Mouse (Mus musculus) lung, adult 18-20 months (tissue): ENCODE results near the gene Acyp1.
"Not testable (repeated sequence)": the region's sequence is repeated elsewhere in the genome, so short reads cannot be mapped to it uniquely, and the experiment has no call there.

Experiments
- DNase-seq, 2 experiments: peaks; one replicate each; pipeline ENCODE4 v3.0.0; 2022; ENCODE audit warnings: mixed read lengths in 2 of 2

Gene Acyp1

DNA sequence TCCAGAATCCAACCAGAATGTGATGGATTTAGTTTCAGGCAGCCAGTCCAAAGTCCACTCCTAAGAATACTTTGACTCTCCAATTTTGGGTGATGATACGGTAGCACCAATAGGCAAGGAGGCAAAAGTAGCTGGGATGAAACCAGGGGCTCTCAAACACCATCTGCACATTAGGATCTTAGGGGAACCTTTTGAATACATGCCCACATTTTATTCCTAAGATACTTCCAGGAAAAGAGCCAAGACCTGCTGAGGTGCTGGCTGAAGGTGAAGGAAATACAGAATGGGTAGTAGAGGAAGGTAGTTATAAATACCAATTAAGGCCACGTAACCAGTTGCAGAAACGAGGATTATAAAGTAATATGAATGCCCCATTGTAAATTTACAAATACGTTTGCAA is 6.5 kb downstream of the Acyp1 start:
- DNase-seq, result not testable (repeated sequence)

DNA sequence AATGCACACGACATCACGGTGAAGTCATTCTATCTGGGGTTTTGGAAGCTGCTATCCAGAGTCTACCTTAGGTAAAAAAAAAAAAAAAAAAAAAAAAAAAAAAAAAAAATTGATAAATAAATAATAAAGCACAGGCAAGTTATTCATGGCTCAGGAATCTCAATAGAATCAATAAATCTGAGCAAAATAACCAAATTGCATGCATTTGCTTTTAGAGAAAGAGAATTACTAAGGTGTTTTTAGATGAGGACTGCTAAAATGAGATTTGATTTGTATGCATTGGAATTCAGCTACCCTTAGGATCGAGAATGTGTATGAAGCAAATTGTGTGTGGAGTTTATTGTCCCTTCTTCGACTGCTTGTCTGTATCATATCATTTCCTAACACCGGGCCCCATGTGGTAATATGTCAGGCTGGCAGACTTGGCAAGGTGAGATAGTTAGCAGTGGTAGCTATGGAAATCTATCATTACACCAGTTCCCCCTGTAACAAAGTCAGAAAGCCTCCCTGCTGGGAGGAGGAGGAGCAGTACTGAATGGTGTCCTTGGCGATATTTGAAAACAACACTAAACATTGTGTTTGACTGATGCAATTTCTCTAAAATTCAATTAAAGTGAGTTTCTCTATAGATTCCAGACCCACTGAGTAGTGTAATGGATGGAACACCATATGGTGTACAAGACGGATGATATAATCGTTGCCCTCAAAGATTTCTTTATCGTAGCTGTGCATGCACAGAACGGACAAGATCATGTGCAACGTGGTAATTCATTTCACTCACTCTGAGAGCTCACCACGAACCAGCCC is 7.2 kb downstream of the Acyp1 start:
- DNase-seq, result no peak

DNA sequence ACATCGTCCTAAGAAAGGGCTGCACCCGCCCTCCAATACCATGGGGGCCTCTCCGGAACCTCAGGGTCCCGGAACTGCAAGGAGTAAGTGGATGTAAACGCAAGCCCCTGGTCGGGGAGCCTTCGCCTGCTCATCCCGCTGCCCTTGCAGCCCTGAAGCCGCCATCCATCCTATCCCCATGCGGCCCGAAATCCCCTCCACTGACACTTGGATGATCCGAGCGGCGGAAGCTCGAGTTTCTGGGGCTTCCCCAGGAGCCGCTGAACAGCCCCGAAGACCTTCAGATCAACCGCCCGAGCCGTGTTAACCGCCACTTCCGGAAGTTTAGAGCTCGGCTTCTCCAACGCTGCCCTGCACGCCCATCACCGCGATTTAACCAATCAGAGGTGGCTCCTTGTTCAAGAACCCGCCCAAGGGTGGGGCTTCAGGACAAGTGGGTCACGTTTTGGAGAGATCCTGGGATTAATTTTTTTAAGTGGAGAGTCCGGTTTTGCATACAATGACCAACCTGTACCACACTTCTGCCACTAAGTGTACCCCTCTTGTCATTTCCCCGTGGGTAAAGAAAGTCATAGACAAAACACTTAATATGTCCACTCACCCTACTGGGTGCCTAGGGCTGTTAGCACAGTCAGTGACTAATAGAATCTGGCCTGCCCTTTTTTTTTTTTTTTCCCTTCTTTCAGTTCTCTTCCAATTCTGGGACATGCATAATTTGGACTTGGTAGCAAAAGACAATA is 8.0 kb downstream of the Acyp1 start:
- DNase-seq, result peak; percentile 98

DNA sequence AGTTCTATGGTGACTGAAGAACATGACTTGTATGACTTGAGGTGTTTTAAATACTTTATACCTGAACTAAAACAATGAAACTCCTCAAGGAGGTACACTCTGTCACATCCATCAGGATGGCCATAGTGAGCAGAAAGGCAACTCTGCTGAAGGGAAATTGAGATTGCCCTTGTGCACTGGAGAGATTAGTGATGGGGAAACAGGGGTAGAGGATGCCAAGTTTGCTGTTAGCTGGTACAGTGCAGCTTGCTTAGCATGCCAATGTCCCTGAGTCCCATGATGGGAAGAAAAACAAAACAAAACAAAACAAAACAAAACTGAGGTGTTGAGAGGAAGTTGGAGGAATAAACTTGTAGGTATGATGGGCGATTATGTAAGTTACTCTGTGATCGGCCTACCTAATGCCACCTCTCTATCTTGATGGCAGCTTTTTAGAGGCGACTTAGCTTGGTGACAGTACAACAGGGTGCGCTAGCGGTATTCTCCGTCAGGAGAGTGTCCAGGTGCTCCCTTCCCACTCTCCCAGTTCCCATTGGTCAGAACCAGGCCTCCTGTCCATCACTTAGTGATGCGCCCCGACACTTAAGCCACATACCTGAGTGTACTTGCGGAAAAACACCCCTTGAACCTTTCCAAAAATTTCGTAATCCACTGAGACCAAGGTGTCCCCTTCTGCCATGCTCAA is 8.7 kb downstream of the Acyp1 start:
- peak in 1 of 2 experiments; percentile 38 for DNase-seq

GRCm38 (mm10) chr12:85278919-85279318 is 9.3 kb downstream of the Acyp1 start:
- DNase-seq, result no peak

- no peak for DNase-seq
These were observed 12.0 kb downstream of the Acyp1 start for GRCm38 (mm10) chr12:85276273-85276672.

DNA sequence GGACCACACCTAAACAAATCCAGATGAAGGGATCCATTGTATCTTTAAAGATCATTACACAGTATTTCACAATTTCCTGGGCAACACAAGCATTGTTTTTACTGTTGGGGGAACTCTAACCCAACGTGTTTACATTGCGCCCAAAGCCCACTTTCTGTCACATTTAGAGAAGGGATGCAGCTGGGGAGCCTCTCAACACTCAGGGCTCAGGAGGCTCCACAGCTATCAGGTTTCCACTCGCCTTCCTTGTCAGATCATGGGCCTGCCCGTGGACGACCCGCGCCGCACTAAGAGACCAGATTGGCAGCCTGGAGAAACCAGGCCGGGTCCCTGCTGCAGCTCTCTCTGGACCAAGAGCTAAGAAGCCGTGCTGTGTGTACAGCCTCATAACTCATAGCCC is 14.7 kb downstream of the Acyp1 start:
- DNase-seq, result no peak

GRCm38 (mm10) chr12:85271843-85272206 is 16.4 kb downstream of the Acyp1 start:
- DNase-seq, result no peak

DNA sequence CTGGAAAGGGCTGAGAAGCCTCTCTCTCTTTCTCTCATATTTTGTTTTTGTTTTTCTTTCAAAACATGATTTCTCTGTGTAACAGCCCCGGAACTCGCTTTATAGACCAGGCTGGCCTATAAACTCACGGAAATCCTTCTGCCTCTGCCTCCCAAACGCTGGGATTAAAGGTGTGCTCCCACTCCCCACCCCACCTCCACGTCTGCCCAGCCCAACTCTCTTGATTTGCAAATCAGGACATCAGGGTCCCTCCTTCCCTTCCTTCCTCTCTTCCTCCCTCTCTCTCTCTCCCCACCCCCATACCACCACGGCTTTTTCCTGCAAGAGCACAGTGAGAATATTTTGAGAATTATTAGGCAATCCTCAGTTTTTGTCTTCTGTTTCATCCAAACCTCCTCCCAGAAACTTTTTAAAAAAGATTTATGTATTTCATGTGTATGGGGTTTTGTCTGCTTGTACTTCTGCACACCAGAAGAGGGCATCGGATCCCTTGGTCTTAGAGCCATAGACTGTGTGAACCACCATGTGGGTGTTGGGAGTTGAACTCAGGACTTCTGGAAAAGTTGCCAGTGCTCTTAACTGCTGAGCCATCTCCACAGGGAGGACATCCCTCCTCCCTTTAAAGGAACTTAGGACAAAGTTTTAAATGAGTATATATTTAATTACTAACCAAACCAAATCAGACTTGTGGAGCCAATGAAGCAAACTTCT is 17.0 kb downstream of the Acyp1 start:
- no peak for DNase-seq

DNA sequence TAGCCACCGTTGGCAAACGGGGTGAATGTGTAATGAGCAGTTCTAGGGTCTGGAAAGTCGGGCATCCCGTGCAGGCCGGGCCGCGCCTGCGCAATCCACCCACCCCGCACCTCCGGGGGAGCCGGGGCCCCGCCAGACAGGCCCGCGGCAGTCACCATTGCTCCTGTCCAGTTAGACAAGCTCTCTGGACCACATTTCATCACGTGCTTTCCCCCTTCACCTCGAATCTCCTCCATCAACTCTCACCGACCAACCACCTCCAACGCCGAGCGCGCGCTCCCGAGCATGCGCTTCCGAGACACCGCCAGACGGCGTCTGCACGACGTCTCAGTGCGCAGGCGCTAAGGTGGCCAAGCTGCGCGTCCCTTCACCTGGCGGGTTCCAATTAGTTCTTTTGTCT is 17.9 kb downstream of the Acyp1 start, which contains the start of gene Mlh3:
TSS of gene Mlh3 (minus strand) at position 281 of the 400 bp plus-strand sequence.
- peak; percentile 87 to 91 for DNase-seq

DNA sequence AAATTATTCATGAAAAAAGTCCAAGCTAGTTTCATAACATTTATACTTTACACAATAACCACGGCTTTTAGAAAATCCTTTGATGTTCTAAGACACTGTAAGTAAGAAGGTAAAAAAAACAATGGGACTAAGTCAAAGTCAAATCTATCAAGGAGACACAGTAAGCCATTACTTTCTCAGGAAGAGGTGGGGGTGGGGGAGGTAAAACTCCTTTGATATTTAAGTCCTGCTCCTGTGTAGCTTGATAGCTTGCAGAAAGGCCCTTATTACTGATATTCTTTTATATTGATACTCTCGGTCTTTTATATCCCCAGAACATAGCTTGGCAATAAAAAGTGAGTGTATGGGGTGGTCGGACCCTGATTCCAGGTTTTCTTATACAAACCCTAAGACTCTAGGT is 18.4 kb downstream of the Acyp1 start:
- no peak for DNase-seq

GRCm38 (mm10) chr12:85266248-85266647 is 22.0 kb downstream of the Acyp1 start:
- no peak for DNase-seq

DNA sequence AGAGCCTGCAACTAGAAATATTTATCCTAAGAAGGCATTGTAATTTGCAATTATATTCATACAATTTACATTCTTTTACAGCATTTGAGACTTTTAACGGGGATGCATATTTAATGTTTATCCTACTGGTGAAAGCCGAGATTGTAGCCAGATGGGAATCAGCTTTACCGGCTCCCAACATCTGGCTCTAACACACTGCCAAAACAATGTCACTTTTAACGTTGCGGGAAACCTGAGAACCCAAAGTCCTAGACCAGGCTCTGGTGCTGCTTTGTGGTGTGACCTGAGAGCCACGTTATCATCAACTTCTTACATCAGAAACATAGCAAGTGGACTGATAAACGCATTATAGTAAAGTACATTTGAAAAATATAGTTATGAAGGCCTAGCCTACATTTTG is 23.3 kb downstream of the Acyp1 start:
- no peak for DNase-seq

DNA sequence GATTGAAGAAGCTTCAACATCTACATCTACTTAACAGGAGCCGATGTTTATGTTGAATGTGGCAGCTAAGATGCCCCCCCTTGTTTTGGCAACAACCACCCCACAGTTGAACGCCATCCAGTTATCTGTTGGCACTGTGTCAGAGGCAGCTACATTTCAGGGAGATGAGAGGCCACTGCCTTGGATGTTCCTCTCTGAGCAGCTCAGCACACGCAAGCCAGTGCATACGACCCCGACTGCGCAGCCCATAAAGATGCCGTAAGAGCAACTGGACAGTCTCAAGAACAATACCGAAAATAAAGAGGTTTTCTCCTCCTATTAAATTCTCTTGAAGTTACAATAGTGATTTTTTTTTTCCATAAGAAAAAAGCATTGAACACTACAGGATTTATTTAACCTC is 23.7 kb downstream of the Acyp1 start:
- DNase-seq, result no peak

- DNase-seq, result no peak
These were observed 25.0 kb downstream of the Acyp1 start for GRCm38 (mm10) chr12:85263190-85263589.

DNA sequence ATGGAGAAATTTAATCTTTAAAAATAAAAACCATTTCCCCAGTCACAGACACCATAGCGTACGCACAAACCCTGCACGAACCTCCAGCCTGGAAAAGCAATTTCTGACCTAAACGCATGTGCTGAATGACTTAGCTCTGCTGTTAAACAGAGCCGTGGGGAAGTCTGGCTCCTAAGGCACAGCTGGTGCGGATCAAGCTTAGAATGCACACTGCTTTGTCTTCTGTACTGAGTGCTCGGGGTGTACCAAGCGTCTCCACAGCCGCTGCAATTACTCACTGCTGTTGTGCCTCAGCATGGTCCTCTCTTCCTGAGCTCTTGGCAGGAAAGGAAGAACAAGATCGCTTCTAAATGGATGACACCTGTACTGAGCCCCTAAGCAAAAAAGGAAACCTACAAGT is 25.7 kb downstream of the Acyp1 start:
- no peak for DNase-seq

DNA sequence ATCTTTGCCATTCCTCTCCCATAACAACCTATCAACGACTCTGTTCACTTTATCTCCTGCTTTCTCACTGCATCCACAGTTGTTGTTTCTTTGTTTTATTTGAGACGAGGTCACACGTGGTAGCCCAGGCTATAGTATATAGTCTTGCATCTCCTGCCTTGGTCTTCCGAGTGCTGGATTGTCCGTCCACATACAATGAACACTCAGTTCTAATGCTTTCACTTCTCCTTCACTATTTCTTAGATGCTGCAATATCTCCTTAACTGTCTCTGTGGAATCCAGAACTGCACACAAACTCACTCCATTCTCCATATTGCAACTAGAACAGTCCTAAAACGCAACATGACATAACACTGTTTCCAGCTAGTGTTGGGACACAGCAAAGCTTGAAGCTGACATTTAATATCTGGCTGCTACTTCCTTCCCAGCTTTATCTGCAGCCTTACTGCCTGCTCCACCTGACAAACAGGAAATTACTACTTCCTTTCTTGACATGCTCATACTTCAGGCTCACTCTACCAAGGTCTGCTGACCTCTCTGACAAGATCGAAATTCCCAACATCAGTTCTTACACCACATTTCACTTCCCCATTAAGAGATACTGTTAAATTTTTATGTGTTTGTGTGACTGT is 31.1 kb downstream of the Acyp1 start:
- peak in 1 of 2 experiments; percentile 29 for DNase-seq

DNA sequence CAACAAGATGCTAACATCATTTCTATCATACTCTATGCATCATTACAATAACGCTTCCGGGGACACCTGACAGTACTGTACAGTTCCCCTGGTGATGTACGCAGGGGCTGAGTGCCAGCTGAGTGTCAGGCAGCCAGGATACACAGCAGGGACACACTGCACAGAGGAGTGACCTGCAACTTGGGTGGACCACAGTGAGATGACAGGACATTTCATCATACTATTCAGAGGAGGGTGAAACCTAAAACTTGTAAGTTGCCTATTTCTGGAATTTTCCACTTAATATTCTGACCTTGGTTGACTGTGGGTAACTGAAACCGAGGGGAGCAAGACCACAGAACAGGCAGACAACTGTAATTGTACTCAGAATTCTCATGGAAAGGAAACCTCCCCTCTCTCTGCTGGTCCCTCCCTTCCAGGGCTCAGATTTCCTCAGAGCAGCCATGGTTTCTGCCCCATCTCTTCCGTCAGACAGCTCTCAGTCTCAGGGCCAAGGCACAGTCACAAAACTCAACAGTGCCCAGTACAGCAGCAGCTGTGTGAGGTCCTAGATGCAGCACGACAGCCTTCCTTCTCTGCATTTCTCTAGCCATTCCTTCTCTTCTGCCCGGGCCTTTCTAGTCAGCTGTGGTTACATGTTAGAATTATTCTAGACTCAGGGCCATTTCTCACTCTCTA is 32.0 kb downstream of the Acyp1 start:
- no peak for DNase-seq

GRCm38 (mm10) chr12:85252083-85252482 is 36.2 kb downstream of the Acyp1 start:
- no peak for DNase-seq

GRCm38 (mm10) chr12:85237553-85237952 is 50.7 kb downstream of the Acyp1 start:
- DNase-seq, result no peak

DNA sequence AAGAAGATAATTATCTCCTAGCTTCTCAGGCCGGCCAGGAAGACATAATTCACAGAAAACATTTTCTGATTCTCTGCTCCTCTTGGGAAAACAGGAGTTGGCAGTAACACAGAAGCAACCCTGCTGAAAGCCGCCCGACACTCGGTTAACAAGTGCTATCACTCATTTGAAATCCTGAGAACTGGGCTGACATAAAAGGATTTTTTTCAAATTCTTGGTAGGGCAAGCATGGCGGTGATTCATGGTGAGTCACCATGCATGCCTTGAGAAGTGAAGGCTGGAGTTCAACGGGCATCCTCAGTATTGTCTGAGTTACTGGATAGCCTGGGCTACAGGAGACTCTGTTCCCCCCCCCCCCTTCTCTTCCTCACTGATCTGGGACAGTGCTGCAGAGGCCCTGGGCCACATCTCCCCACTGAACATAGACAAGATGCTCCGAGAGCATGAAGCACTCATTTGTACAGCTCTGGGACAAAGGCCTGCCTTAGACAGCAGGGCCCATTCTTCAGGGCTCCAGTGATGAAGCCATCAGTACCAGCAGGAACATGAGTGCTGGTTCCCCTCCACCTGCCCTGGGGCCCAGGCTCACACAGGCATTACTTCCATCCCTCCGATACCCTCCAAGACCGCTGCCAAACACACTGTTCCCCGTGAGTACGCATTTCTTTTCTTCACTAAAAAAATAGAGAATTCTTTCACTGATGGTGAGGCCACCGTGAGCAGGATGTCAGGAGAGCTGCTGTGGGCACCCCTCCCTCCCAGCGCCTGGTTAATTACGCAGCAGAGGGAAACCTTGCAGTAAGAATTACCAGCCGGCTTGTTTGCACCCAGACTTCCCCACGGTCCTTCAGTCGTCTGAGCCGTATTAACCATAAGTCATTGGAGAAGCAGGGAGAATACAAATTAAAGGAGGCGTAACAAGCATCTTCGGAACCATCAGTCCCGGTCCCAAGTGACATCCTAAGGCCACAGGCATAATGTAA is 54.6 kb downstream of the Acyp1 start:
- no peak for DNase-seq
